Mouse (Mus musculus): ENCODE data around the gene Ofcc1.

The Ofcc1 gene

DNA sequence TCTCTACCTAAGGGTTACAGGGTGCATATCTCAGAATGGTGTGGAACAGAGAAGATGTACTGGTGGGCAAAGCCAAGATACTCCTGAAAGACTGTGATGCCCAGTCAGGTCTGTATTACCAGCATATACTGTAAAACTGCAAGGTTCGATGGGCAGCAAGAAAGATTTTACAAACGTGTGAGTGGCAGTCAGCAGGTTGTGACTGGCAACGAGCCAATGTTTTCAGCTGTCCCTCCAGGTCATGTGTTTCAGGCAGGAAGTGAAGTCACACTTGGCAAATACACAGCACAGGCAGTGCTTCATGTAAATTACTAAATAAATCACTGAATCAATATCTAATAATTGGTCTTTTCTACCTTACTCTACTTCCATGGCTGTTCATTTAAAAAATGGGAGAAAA is at the start of gene Ofcc1:
Gene Ofcc1 (minus strand): TSS at position 163 of the 400 bp plus-strand sequence.
- in situ Hi-C loops (cut with MboI; ENCODE audit: unreplicated experiment in 2 of 2): no loop called here

GRCm38 (mm10) chr13:40390120-40390519 is 28.9 kb upstream of the Ofcc1 start:
- in situ Hi-C loops (cut with MboI; ENCODE audit: unreplicated experiment in 2 of 2): no loop called here

GRCm38 (mm10) chr13:40387446-40387845 is 26.2 kb upstream of the Ofcc1 start:
- in situ Hi-C loops (cut with MboI; ENCODE audit: unreplicated experiment in 2 of 2): no loop called here

DNA sequence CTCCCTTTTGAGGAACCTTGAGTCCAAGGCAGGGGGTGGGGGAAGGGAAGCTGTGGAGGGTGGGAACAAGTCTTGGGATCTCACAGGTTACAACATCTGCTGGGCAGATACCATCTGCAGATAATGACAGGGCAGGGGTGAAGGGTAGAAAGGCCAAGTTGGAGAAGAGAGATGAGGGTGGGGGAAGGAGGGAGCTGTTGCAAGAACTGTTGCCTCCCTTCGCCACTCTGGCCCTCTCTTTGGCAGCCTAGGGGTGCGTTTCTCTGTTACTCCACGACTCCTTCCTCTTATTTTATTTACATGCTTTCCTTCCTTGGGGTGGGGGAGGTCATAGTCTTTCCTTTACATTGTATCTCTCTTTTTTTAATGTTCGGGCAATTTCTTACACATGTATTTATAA is 23.7 kb upstream of the Ofcc1 start:
- in situ Hi-C loops (cut with MboI; ENCODE audit: unreplicated experiment in 2 of 2): no loop called here

DNA sequence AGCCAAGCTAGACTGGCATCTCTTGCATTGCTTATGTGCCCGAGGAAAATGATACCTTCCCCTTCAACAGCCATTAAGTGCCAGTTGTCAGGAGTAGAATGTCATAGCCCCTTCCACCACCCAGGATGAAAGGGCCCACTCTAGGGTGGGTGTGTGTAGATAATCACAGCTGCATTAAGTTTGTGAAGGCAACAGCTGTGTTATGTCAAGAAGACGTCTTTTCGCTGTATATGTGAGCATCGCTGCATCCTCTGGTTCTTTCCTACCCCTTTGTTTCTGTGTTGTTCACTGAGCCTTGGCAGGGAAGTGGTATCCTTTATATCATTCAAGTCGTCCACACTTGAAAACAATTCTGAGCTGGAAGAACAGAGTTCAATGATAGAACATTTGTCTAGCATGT is 15.5 kb upstream of the Ofcc1 start:
- in situ Hi-C loops (cut with MboI; ENCODE audit: unreplicated experiment in 2 of 2): no loop called here

DNA sequence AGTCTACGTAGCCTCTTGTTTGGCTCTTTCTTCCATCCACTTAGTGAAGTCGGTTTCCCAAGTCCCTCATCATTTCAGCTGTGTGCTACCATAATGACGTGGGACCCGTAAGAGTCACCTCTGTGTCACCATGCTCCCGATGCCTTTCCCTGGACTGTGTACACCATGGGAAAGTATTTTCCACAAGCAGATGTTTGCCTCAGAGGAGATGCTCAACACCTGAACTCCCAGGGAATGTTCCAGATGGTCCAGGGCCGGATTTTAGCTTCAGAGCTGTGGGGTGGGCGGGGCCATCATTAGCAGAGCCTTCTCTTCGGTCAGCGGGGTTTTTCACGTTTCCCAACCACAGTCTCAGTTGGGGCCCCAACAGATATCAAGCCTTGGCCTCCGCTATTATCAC is 5.5 kb upstream of the Ofcc1 start:
- in situ Hi-C loops (cut with MboI; ENCODE audit: unreplicated experiment in 2 of 2): no loop called here

DNA sequence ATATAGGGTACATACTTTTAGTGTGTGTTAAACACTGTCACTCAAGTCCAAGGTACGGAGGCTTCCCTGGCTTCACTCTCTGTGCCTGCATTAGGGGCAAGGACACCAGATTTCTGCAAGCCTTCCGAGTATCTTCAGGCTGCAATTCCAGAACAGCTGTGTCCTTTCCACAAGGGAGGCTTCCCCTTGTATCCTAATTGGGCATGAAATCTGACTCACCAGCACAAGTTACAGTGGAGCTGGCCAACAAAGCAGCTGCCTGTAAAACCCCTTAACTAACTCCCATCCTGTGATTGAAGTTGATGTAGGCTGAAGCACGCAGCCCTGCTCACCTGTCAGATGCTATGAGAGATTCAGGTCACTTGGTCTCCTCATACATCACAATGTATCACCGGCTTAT is 3.6 kb upstream of the Ofcc1 start:
- in situ Hi-C loops (cut with MboI; ENCODE audit: unreplicated experiment in 2 of 2): no loop called here

GRCm38 (mm10) chr13:40360692-40361091 is 558 bp downstream of the Ofcc1 start:
- in situ Hi-C loops (cut with MboI; ENCODE audit: unreplicated experiment in 2 of 2): no loop called here

DNA sequence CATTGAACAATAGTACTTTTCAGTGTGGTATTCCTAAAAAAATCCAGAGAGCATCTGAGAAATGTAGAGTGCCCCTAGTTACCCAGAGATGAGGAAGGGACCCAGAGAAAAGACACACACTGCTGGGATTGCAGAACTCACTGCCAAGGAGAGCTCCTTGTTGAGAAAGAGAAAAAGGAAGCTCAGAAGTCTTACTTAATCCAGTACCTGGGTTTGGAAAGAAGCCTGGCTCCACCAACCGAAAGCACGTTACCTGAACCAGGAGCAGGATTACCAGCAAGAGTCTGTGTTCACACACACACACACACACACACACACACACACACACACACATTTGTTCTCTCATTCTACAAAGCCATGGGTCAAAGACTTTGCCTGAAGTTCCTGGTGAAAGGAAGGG is 14.2 kb downstream of the Ofcc1 start:
- in situ Hi-C loops (cut with MboI; ENCODE audit: unreplicated experiment in 2 of 2): no loop called here

- in situ Hi-C loops (cut with MboI; ENCODE audit: unreplicated experiment in 2 of 2): no loop called here
Measured at GRCm38 (mm10) chr13:40323301-40323700, 37.9 kb downstream of the Ofcc1 start.

GRCm38 (mm10) chr13:40320814-40321525 is 40.3 kb downstream of the Ofcc1 start:
- in situ Hi-C loops (cut with MboI; ENCODE audit: unreplicated experiment in 2 of 2): no loop called here

DNA sequence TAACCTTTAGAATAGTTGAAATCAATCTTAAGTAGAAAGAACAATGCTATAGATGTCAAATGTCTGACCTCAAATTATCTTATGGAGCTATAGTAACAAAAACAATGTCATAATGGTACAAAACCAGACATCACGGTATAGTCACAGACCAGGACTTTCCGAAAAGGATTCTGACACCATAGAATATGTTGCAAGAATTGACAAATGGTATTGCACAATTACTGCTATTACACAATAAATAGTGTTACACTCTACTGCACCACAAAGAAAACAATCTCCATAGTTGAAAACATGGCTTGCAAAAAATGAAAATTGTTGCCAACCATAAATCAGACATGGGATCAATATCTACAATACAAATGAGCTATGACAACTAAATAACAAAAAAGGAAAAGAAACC is 43.5 kb downstream of the Ofcc1 start:
- in situ Hi-C loops (cut with MboI; ENCODE audit: unreplicated experiment in 2 of 2): no loop called here

GRCm38 (mm10) chr13:40315158-40315792 is 46.0 kb downstream of the Ofcc1 start:
- in situ Hi-C loops (cut with MboI; ENCODE audit: unreplicated experiment in 2 of 2): no loop called here

- in situ Hi-C loops (cut with MboI; ENCODE audit: unreplicated experiment in 2 of 2): no loop called here
Measured at GRCm38 (mm10) chr13:40292891-40293290, 68.4 kb downstream of the Ofcc1 start.

GRCm38 (mm10) chr13:40290846-40291245 is 70.4 kb downstream of the Ofcc1 start:
- in situ Hi-C loops (cut with MboI; ENCODE audit: unreplicated experiment in 2 of 2): no loop called here

- in situ Hi-C loops (cut with MboI; ENCODE audit: unreplicated experiment in 2 of 2): no loop called here
Measured at GRCm38 (mm10) chr13:40288650-40289049, 72.6 kb downstream of the Ofcc1 start.

DNA sequence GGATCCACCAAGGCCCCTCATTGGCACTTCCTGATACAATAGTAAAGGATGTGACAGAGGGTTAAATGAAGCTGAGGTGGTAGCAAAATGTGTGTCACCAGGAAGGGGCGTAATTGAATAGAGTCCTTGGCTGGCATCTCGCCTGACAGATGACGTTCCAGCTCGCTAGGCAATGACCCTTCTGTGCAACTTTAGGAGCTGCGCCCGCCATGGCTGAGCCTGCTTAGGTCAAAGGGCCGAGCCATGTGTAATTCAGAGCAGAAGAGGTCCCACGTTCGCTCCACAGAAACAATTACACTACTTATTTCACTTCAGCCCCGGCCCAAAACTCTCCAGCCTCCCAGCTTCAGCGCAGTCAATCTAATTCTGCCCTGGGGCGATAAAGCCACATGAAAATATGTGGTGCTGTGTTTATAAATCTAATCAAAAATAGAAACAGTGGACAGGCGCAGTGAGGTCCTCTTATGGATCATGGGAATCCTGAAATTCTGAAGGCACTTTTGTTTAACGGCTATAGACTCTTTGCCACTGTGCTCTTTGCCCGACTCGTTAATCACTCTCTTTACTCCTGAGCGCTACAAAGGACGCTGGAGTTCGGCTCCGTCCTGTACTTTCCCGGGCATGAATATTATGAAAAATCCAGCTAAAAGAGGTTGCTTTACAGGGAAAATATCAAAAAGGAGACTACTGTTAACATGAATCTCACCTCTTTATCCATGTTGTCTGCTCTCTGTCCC is 73.8 kb downstream of the Ofcc1 start:
- in situ Hi-C loops (cut with MboI; ENCODE audit: unreplicated experiment in 2 of 2): no loop called here

DNA sequence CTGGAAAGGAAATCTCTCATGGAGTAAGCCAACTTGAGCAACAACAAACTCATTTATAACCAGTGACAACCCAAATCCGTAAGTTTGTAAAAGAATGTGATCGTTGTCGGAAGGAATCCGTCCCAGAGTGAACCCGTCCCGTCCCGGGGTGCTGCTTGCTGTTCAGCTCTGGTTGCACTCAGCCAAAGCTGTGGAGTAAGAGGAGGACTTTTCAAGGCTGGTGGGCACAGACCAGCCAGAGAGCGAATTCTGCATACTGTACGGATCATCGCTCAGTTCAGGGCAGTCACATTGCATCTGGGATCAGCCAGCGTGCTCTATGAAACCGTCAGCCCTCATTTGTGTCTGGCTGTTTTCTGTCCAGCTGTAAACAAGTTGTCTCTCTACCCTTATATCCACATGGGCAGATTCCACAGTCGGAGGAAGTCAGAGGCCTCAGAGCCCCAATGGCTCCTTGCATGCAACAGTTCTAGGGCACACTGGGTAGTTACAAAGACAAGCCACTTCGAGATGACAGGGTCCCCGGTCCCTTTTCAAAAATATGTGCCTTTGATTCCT is 75.9 kb downstream of the Ofcc1 start:
- in situ Hi-C loops (cut with MboI; ENCODE audit: unreplicated experiment in 2 of 2): no loop called here

GRCm38 (mm10) chr13:40280616-40281015 is 80.6 kb downstream of the Ofcc1 start:
- in situ Hi-C loops (cut with MboI; ENCODE audit: unreplicated experiment in 2 of 2): no loop called here

DNA sequence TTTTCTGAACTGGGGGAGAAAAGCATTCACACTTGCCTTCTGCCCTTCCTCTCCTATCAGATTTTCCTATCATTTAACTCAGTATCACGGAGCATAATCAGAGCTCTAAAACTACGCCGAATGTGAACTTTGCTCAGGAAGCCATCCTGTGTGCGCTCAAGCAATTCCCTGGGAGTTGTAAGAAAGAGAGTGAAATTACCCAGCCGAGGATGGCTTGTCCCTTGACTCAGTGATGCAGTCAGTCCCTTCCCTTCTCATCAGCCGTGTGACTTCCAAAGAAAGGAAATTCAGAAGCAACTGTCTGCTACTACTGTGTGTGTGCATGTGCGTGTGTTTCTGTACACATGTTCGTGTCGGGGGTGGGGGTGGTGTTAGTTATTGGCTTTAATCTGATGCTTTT is 93.7 kb downstream of the Ofcc1 start:
- in situ Hi-C loops (cut with MboI; ENCODE audit: unreplicated experiment in 2 of 2): no loop called here

DNA sequence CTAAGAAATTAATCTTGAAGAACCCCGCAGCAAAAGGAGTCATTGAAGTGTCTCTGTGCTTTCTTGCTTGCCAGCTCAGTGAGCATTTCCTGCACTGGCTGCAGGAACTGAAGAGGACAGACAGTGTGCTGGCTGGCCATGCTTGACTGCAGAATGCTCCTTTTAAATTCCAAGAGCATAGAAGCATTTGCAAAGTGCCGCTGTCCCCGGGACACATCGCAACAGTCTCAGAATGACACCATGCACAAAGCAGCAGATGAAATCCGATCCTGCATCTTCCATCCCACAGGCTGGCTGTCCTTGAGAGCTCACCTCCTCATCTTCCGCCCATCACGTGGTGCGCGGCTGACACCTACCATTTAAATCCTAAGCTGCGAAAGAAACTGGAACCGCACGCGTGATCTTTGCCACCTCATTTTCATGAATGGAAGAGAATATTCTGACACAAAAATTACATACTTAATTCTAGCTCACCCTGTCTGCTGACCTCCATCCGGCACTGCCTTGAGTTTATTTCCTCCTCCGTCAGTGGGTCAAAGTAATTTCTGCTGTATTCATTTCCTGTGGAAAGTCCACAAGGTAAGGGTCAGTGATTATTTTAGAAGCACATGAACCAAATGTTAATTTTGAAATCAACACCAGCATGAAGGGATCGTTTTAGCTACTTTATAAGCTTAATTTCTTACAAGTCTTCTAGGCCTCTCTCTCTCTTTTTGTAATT is 98.0 kb downstream of the Ofcc1 start:
- in situ Hi-C loops (cut with MboI; ENCODE audit: unreplicated experiment in 2 of 2): no loop called here
